Mouse (Mus musculus) CH12.LX (cell line): ENCODE data around the gene Cbfb. TPM values are rescaled to one million over a fixed set of nuclear protein-coding genes. Genes with fewer than 3 reads are reported as not detected.

ENCODE experiments used
- DNase-seq: peaks from one replicate; pipeline ENCODE4 v3.0.0-alpha.2; 2013; ENCODE audit errors: extremely low read depth
- H3K27ac ChIP-seq: 2 replicates; pipeline ENCODE4 v1.5.1; 2012; ENCODE audit warnings: low read depth, mild to moderate bottlenecking, control low read depth, moderate library complexity; ENCODE audit not compliant: insufficient read depth
- H3K27me3 ChIP-seq: replicated peaks from 2 replicates; pipeline ENCODE3; 2012; ENCODE audit warnings: inconsistent platforms
- H3K36me3 ChIP-seq, 2 experiments: replicated peaks in 1 of 2; 2 replicates each; pipeline versions ENCODE3 to v1.6.1; 2012; ENCODE audit warnings: inconsistent platforms in 1 of 2, low read length in 1 of 2, mild to moderate bottlenecking in 1 of 2, mixed read lengths in 1 of 2, moderate library complexity in 1 of 2; ENCODE audit not compliant: control insufficient read depth in 1 of 2, insufficient read depth in 1 of 2
- H3K4me1 ChIP-seq, 2 experiments: 2 replicates each; pipeline ENCODE4 v1.6.1; 2012; ENCODE audit warnings: inconsistent platforms in 1 of 2, moderate library complexity in 1 of 2; ENCODE audit not compliant: insufficient read depth in 2 of 2, control insufficient read depth in 1 of 2
- H3K4me2 ChIP-seq: 2 replicates; pipeline ENCODE4 v1.6.1; 2012; ENCODE audit warnings: low read depth, mild to moderate bottlenecking, control low read depth; ENCODE audit not compliant: poor library complexity, insufficient read depth, severe bottlenecking
- H3K4me3 ChIP-seq, 3 experiments: fragments of 150-350 bp in 1 of 3; sonication (generic) in 1 of 3; replicated peaks in 1 of 3; 2 replicates each; pipeline versions ENCODE3 to v1.5.1; 2011 to 2012; ENCODE audit warnings: low read depth in 2 of 3, low read length in 2 of 3, mild to moderate bottlenecking in 2 of 3, moderate library complexity in 2 of 3, control low read depth in 1 of 3, improper control_type of control experiment in 1 of 3, inconsistent platforms in 1 of 3, mixed read lengths in 1 of 3; ENCODE audit not compliant: poor library complexity in 1 of 3
- H3K79me2 ChIP-seq: replicated peaks from 2 replicates; pipeline ENCODE4 v1.6.1; 2012; ENCODE audit warnings: mild to moderate bottlenecking, moderate library complexity; ENCODE audit not compliant: control insufficient read depth, poor library complexity, insufficient read depth, severe bottlenecking; ENCODE audit errors: extremely low read depth
- H3K9ac ChIP-seq: 2 replicates; pipeline ENCODE4 v1.6.1; 2012; ENCODE audit warnings: low read depth, mild to moderate bottlenecking, control low read depth, moderate library complexity; ENCODE audit not compliant: insufficient read depth
- H3K9me3 ChIP-seq: replicated peaks from 2 replicates; pipeline ENCODE3; 2012; ENCODE audit warnings: low read length, inconsistent platforms, mixed read lengths
- BHLHE40 ChIP-seq: IDR thresholded peaks from 2 replicates; pipeline ENCODE4 v1.6.1; 2011; ENCODE audit warnings: mild to moderate bottlenecking, low read depth, low read length, improper control_type of control experiment
- E2F4 ChIP-seq: IDR thresholded peaks from 2 replicates; pipeline ENCODE4 v1.6.1; 2011; ENCODE audit warnings: low read depth, low read length, improper control_type of control experiment; ENCODE audit not compliant: insufficient replicate concordance
- EP300 ChIP-seq: IDR thresholded peaks from 2 replicates; pipeline ENCODE4 v1.6.1; 2011; ENCODE audit warnings: low read length, improper control_type of control experiment
- ETS1 ChIP-seq: conservative IDR thresholded peaks from 2 replicates; pipeline ENCODE4 v1.6.1; 2012; ENCODE audit warnings: low read depth, mild to moderate bottlenecking, inconsistent platforms, low read length, improper control_type of control experiment, moderate library complexity
- GABPA ChIP-seq: IDR thresholded peaks from 2 replicates; pipeline ENCODE4 v1.6.1; 2012; ENCODE audit warnings: low read depth, low read length, improper control_type of control experiment, inconsistent platforms; ENCODE audit not compliant: insufficient replicate concordance
- HCFC1 ChIP-seq: IDR thresholded peaks from 2 replicates; pipeline ENCODE4 v1.6.1; 2012; ENCODE audit warnings: low read depth, mild to moderate bottlenecking, inconsistent platforms, low read length, improper control_type of control experiment
- JUN ChIP-seq: IDR thresholded peaks from 2 replicates; pipeline ENCODE4 v1.6.1; 2011; ENCODE audit warnings: low read depth, mild to moderate bottlenecking, low read length, improper control_type of control experiment, moderate library complexity; ENCODE audit not compliant: insufficient read depth
- KAT2A ChIP-seq: IDR thresholded peaks from 2 replicates; pipeline ENCODE4 v1.6.1; 2012; ENCODE audit warnings: low read length, improper control_type of control experiment, inconsistent platforms; ENCODE audit not compliant: insufficient replicate concordance
- MAFK ChIP-seq: IDR thresholded peaks from 2 replicates; pipeline ENCODE4 v1.6.1; 2011; ENCODE audit warnings: low read length, improper control_type of control experiment; ENCODE audit not compliant: insufficient replicate concordance
- MEF2A ChIP-seq: IDR thresholded peaks from 2 replicates; pipeline ENCODE4 v1.6.1; 2014; ENCODE audit warnings: low read depth, mild to moderate bottlenecking, inconsistent platforms, low read length, improper control_type of control experiment, borderline replicate concordance
- NELFE ChIP-seq: IDR thresholded peaks from 2 replicates; pipeline ENCODE4 v1.6.1; 2011; ENCODE audit warnings: low read depth, low read length, improper control_type of control experiment
- POLR2AphosphoS2 ChIP-seq: IDR thresholded peaks from 2 replicates; pipeline ENCODE4 v1.6.1; 2011; ENCODE audit warnings: low read depth, low read length, improper control_type of control experiment
- RAD21 ChIP-seq: IDR thresholded peaks from 2 replicates; pipeline ENCODE4 v1.6.1; 2011; ENCODE audit warnings: low read depth, mild to moderate bottlenecking, low read length, improper control_type of control experiment, moderate library complexity
- TCF12 ChIP-seq: IDR thresholded peaks from 2 replicates; pipeline ENCODE4 v1.6.1; 2014; ENCODE audit warnings: low read depth, mild to moderate bottlenecking, inconsistent platforms, low read length, improper control_type of control experiment
- USF1 ChIP-seq: IDR thresholded peaks from 2 replicates; pipeline ENCODE4 v1.6.1; 2014; ENCODE audit warnings: low read depth, mild to moderate bottlenecking, inconsistent platforms, low read length, improper control_type of control experiment
- USF2 ChIP-seq: conservative IDR thresholded peaks from 2 replicates; pipeline ENCODE4 v1.6.1; 2011; ENCODE audit warnings: low read depth, low read length, improper control_type of control experiment
- ZC3H11A ChIP-seq: IDR thresholded peaks from 2 replicates; pipeline ENCODE4 v1.6.1; 2012; ENCODE audit warnings: low read depth, mild to moderate bottlenecking, inconsistent platforms, low read length, improper control_type of control experiment
- ZKSCAN1 ChIP-seq: IDR thresholded peaks from 2 replicates; pipeline ENCODE4 v1.6.1; 2012; ENCODE audit warnings: low read depth, inconsistent platforms, low read length, improper control_type of control experiment, borderline replicate concordance
- dilution Hi-C: fragments of 300-500 bp; cut with MboI; formaldehyde crosslinking; loops from 2 replicates; pipeline ENCODE4 v1.14.3; 2020; ENCODE audit warnings: low sequenced_read_pairs; ENCODE audit not compliant: extremely low pct_unique_long_range_greater_than_20kb, extremely low pct_ligation_motif_present
- in situ Hi-C: fragments of 300-500 bp; cut with MboI; formaldehyde crosslinking; loops from 3 replicates; pipeline ENCODE4 v1.14.3; 2019; ENCODE audit warnings: low sequenced_read_pairs, low pct_ligation_motif_present, low pct_unique_long_range_greater_than_20kb, mixed read lengths
- polyA plus RNA-seq: library from polyadenylated mRNA; unstranded; fragments of >175 nt; gene quantifications from 2 replicates; pipeline ENCODE4 v1.2.1, GENCODE M21; 2012; ENCODE audit warnings: low read depth; ENCODE audit not compliant: insufficient read length
- total RNA-seq, 2 experiments: library from RNA; depleted of rRNA; stranded (reverse); fragments of 300-350 nt in 1 of 2; fragments of >200 nt in 1 of 2; gene quantifications; 2 replicates each; pipeline ENCODE4 v1.2.3; 2012 to 2014

The Cbfb gene
- total and polyA plus RNA-seq, 3 experiments: 49.7 to 170 (median 97.7) TPM

GRCm38 (mm10) chr8:105206766-105207275 is 36.3 kb downstream of the Cbfb start:
- dilution Hi-C loops: no loop called here
- Histone ChIP-seq H3K4me3 (no peak overlapping the region), H3K9me3 (no peaks in the 10 kb centered on the region), H3K36me3 (peaks cover 19 to 69% of the 10 kb centered on the region in 2 experiments), H3K79me2 (no peaks in the 10 kb centered on the region), H3K9ac (no peak overlapping the region), H3K4me2 (no peak overlapping the region), H3K27ac (no peak overlapping the region), H3K27me3 (no peaks in the 10 kb centered on the region), H3K4me1 (no peaks in the 10 kb centered on the region)
- DNase-seq: no peak
- in situ Hi-C loops: no loop called here
- no peak for TF ChIP-seq USF1
- TF ChIP-seq JUN: no peak
- no peak for TF ChIP-seq USF2
- no peak for TF ChIP-seq ZKSCAN1
- TF ChIP-seq RAD21: no peak
- TF ChIP-seq E2F4: no peak
- no peak for TF ChIP-seq KAT2A
- TF ChIP-seq TCF12: no peak
- TF ChIP-seq MAFK: no peak
- TF ChIP-seq POLR2AphosphoS2: no peak
- TF ChIP-seq ZC3H11A: no peak
- no peak for TF ChIP-seq BHLHE40
- TF ChIP-seq GABPA: no peak
- no peak for TF ChIP-seq MEF2A
- TF ChIP-seq NELFE: no peak
- no peak for TF ChIP-seq ETS1
- TF ChIP-seq HCFC1: no peak

- H3K9ac ChIP-seq: no peak overlapping the region
- no peak overlapping the region for H3K4me3 ChIP-seq
- no peak overlapping the region for H3K27ac ChIP-seq
- H3K4me1 ChIP-seq: no peaks in the 10 kb centered on the region
- no peak overlapping the region for H3K4me2 ChIP-seq
- dilution Hi-C loops (no loop called here), in situ Hi-C loops (no loop called here)
- DNase-seq: no peak
- H3K9me3 ChIP-seq: no peaks in the 10 kb centered on the region
- no peaks in the 10 kb centered on the region for H3K27me3 ChIP-seq
- no peaks in the 10 kb centered on the region for H3K79me2 ChIP-seq
- TF ChIP-seq EP300 (no peak), MAFK (peak; percentile 94)
- peaks cover 18 to 64% of the 10 kb centered on the region in 2 experiments for H3K36me3 ChIP-seq
Measured at GRCm38 (mm10) chr8:105207675-105208273, 37.3 kb downstream of the Cbfb start.
